Mouse (Mus musculus): Measurements from ENCODE around the gene Rbms1. TPM values are rescaled to one million over a fixed set of nuclear protein-coding genes. Genes with fewer than 3 reads are reported as not detected.

Gene Rbms1
- polyA plus RNA-seq, 1 experiment from 2014 or later, result 55.6 TPM

DNA sequence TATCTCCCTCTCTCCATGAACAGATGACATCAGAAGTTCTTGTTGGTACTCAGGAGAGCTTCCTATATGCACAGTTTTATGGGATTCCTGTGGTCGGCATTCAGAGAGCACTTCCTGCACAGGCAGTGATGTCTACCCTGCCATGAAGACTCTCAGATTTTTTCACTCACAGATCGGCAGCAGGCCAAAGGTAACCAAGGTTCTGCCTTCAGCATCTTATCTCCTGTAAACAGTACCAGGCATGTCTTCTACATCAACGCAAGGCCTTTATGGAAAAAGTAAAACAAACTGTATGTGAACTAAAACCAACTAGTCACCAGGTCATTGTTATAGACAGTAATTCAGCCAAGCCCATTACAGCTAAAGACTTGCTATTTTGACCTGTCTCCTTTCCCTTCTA, 115.0 kb downstream of the Rbms1 start:
- Histone ChIP-seq H3K9me3 (ENCODE audit: control insufficient read depth, low read length) (no peaks in the 10 kb centered on the region), H3K27me3 (ENCODE audit: control insufficient read depth, insufficient read depth, low read length) (no peaks in the 10 kb centered on the region)
- WGBS, result 92% methylated on average over 3 of the region's 3 CpGs

DNA sequence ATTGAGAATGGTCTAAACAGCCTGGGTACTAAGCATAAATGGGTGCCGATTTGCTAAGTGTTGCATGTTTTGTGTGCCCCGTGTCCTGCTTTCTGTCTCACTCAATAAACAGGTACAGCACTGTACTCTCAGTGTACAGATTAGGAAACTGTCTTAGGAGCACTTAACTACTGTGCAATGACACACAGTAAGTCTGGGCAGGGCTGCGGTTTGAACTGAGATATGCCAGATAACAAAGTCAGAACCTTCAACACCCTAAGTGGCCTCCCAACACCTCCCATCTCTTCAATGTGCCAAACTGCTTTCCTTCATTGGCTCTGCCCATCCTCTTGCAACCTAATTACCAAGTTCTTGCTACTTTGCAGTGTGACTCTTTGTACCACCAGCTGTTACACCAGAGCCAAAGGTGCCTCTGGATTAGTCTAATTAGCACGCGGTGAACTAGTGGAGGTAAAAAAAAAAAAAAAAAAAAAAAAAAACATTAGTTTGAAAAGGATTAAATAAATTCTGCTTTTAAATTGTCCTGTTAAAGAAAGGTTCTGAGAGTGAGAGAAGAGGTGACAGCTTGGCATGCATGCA, 117.6 kb downstream of the Rbms1 start:
- H3K36me3 ChIP-seq (ENCODE audit: control insufficient read depth, insufficient read depth, low read length), result no peaks in the 10 kb centered on the region
- no peak overlapping the region for H3K4me2 ChIP-seq (ENCODE audit: low read depth, low read length)
- H3K4me1 ChIP-seq (ENCODE audit: control insufficient read depth, insufficient read depth, low read length), result 0 out of 2 replicates have a peak, but pooled peaks cover 3% of the 10 kb centered on the region
- no peaks in the 10 kb centered on the region for H3K27me3 ChIP-seq (ENCODE audit: control insufficient read depth, insufficient read depth, low read length)
- 71% methylated on average over 5 of the region's 5 CpGs for WGBS
- no peak overlapping the region for H3K4me3 ChIP-seq (ENCODE audit: low read depth, low read length)
- no peak overlapping the region for H3K27ac ChIP-seq (ENCODE audit: low read depth, low read length)
- H3K9ac ChIP-seq (replicated peaks; ENCODE audit: low read depth, low read length), result no peak overlapping the region
- H3K9me3 ChIP-seq (ENCODE audit: control insufficient read depth, low read length), result no peaks in the 10 kb centered on the region
- no peak for ATAC-seq (ENCODE audit: low read depth)

More for the DNA sequence above, 115.0 kb downstream of the Rbms1 start:
- H3K4me3 ChIP-seq (ENCODE audit: low read depth, low read length), result no peak overlapping the region
- no peak overlapping the region for H3K9ac ChIP-seq (replicated peaks; ENCODE audit: low read depth, low read length)
- no peak overlapping the region for H3K4me2 ChIP-seq (ENCODE audit: low read depth, low read length)
- no peak overlapping the region for H3K27ac ChIP-seq (ENCODE audit: low read depth, low read length)
- ATAC-seq (ENCODE audit: low read depth), result no peak
- H3K4me1 ChIP-seq (ENCODE audit: control insufficient read depth, insufficient read depth, low read length), result 0 out of 2 replicates have a peak, but pooled peaks cover 4% of the 10 kb centered on the region
- no peaks in the 10 kb centered on the region for H3K36me3 ChIP-seq (ENCODE audit: control insufficient read depth, insufficient read depth, low read length)

DNA sequence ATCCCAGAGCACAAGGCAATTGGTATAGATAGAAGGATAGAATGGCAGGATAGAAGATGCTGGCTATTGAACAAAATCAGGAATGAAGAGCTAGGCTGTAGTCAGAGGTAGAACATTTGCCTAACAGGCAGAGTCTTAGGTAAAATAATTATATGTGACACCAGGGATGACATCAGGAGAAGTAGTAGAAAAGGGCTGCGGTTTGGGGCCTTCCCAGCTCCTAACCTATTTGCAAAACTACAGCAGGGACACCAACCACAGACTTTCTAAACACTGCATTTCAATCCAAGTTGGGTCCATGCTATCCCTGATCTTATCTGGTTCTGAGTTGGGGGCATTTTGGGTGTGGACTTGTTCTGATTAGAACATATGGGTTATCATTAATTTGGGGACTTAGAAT, 118.7 kb downstream of the Rbms1 start:
- Histone ChIP-seq H3K4me2 (ENCODE audit: low read depth, low read length) (no peak overlapping the region), H3K4me3 (ENCODE audit: low read depth, low read length) (no peak overlapping the region), H3K9me3 (ENCODE audit: control insufficient read depth, low read length) (no peaks in the 10 kb centered on the region), H3K4me1 (ENCODE audit: control insufficient read depth, insufficient read depth, low read length) (no peaks in the 10 kb centered on the region), H3K9ac (replicated peaks; ENCODE audit: low read depth, low read length) (no peak overlapping the region), H3K27ac (ENCODE audit: low read depth, low read length) (no peak overlapping the region), H3K36me3 (ENCODE audit: control insufficient read depth, insufficient read depth, low read length) (no peaks in the 10 kb centered on the region), H3K27me3 (ENCODE audit: control insufficient read depth, insufficient read depth, low read length) (no peaks in the 10 kb centered on the region; the same call in 1 of the 2 replicates)
- WGBS, result 88% methylated on average over 1 of the region's 1 CpGs
- ATAC-seq (ENCODE audit: low read depth), result no peak

DNA sequence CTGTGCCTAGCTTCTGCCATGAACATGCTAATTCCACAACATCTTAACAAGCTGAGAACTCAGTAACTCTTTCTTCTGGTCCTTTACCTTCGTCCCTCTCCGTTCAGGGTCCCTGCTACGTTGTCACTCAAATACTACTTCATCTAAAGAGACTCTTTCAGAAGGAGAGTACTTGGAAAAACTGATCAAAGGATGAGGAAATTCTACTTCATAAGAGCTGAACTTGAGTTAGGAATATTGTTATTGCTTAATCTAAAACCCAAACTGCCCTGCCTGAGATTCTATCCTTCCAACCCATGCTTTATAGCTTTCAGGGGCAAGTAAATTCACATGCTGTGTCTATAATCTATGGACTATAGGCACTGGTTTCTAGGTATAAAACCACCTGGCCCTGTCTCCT, 119.4 kb downstream of the Rbms1 start:
- H3K27me3 ChIP-seq (ENCODE audit: control insufficient read depth, insufficient read depth, low read length), result no peaks in the 10 kb centered on the region; the same call in 1 of the 2 replicates
- no peaks in the 10 kb centered on the region for H3K9me3 ChIP-seq (ENCODE audit: control insufficient read depth, low read length)
- no peak for ATAC-seq (ENCODE audit: low read depth)
- no peaks in the 10 kb centered on the region for H3K36me3 ChIP-seq (ENCODE audit: control insufficient read depth, insufficient read depth, low read length)
- H3K4me3 ChIP-seq (ENCODE audit: low read depth, low read length), result no peak overlapping the region
- no peak overlapping the region for H3K27ac ChIP-seq (ENCODE audit: low read depth, low read length)
- no peaks in the 10 kb centered on the region for H3K4me1 ChIP-seq (ENCODE audit: control insufficient read depth, insufficient read depth, low read length)
- WGBS, result 93% methylated on average over 3 of the region's 3 CpGs
- H3K9ac ChIP-seq (replicated peaks; ENCODE audit: low read depth, low read length), result no peak overlapping the region
- H3K4me2 ChIP-seq (ENCODE audit: low read depth, low read length), result no peak overlapping the region

DNA sequence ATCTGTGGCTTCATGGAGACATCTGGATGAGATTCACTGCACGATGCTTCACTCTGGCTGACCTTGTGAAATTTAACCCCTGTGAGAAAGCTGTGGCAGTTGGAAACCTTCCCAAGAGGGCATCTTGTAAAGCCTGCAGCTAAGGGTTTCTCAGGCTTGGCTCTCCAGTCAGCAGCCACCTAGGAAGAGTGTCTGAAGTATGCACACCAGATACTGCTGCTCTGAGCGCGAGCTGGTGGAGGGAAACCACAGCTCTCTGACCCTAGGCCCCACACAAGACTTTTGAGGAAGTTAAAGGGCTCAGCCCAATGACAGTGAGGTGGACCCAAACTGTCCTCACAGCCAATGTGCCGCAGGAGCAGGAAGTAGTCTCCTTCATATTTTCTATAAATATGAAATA, 120.0 kb downstream of the Rbms1 start:
- Histone ChIP-seq H3K4me3 (ENCODE audit: low read depth, low read length) (no peak overlapping the region), H3K4me1 (ENCODE audit: control insufficient read depth, insufficient read depth, low read length) (no peaks in the 10 kb centered on the region), H3K9me3 (ENCODE audit: control insufficient read depth, low read length) (no peaks in the 10 kb centered on the region), H3K9ac (replicated peaks; ENCODE audit: low read depth, low read length) (no peak overlapping the region), H3K27ac (ENCODE audit: low read depth, low read length) (no peak overlapping the region), H3K4me2 (ENCODE audit: low read depth, low read length) (no peak overlapping the region), H3K27me3 (ENCODE audit: control insufficient read depth, insufficient read depth, low read length) (no peaks in the 10 kb centered on the region; the same call in 1 of the 2 replicates), H3K36me3 (ENCODE audit: control insufficient read depth, insufficient read depth, low read length) (no peaks in the 10 kb centered on the region)
- WGBS, result 80% methylated on average over 4 of the region's 4 CpGs
- no peak for ATAC-seq (ENCODE audit: low read depth)

DNA sequence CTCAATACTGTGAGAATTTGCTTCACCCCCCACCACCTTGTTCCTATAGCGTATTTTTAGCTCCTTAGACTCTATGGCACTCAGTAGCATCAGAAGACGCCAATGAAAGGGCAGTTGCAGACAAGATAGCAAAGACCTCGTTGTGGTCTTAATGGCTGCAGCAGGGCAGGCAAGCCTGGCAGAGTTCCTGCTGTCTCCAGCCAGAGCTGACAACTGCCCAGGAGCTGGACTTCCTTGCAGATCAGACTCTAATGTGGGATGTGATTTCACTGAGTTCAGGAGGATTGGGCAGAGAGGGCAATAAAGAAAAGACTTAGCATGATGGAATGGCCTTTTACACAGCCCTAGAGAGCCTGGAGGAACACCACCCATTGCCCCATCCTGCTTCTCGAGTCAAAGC, 122.1 kb downstream of the Rbms1 start:
- no peak for ATAC-seq (ENCODE audit: low read depth)
- 0 out of 2 replicates have a peak, but pooled peaks cover 4% of the 10 kb centered on the region for H3K4me1 ChIP-seq (ENCODE audit: control insufficient read depth, insufficient read depth, low read length)
- no peak overlapping the region for H3K4me2 ChIP-seq (ENCODE audit: low read depth, low read length)
- H3K27ac ChIP-seq (ENCODE audit: low read depth, low read length), result no peak overlapping the region
- no peaks in the 10 kb centered on the region for H3K36me3 ChIP-seq (ENCODE audit: control insufficient read depth, insufficient read depth, low read length)
- no peaks in the 10 kb centered on the region for H3K9me3 ChIP-seq (ENCODE audit: control insufficient read depth, low read length)
- WGBS, result 79% methylated on average over 4 of the region's 4 CpGs
- no peak overlapping the region for H3K9ac ChIP-seq (replicated peaks; ENCODE audit: low read depth, low read length)
- no peaks in the 10 kb centered on the region; the same call in 1 of the 2 replicates for H3K27me3 ChIP-seq (ENCODE audit: control insufficient read depth, insufficient read depth, low read length)
- H3K4me3 ChIP-seq (ENCODE audit: low read depth, low read length), result no peak overlapping the region

DNA sequence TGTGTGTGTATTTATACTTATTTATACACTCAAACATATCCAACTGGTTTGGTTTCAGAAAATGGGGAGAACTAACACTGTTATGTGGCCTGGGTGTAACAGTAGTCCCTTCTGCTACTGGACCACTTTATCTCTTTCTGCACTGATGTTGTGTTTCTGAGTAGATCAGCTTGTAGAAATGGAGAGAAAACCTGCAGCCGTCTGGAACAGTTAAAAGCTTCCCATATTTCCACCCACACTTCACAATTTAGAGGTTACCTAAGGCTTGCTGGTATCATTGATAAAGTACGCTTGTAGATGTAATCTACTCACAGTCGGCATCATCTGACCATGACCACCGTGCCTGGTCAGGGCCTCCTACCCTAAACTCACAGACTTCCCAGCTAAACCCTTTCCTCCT, 123.5 kb downstream of the Rbms1 start:
- Histone ChIP-seq H3K27ac (ENCODE audit: low read depth, low read length) (no peak overlapping the region), H3K36me3 (ENCODE audit: control insufficient read depth, insufficient read depth, low read length) (no peaks in the 10 kb centered on the region), H3K9ac (replicated peaks; ENCODE audit: low read depth, low read length) (no peak overlapping the region), H3K27me3 (ENCODE audit: control insufficient read depth, insufficient read depth, low read length) (no peaks in the 10 kb centered on the region; the same call in 1 of the 2 replicates), H3K4me2 (ENCODE audit: low read depth, low read length) (no peak overlapping the region), H3K9me3 (ENCODE audit: control insufficient read depth, low read length) (no peaks in the 10 kb centered on the region), H3K4me1 (ENCODE audit: control insufficient read depth, insufficient read depth, low read length) (0 out of 2 replicates have a peak, but pooled peaks cover 4% of the 10 kb centered on the region), H3K4me3 (ENCODE audit: low read depth, low read length) (no peak overlapping the region)
- 94% methylated on average over 4 of the region's 4 CpGs for WGBS
- no peak for ATAC-seq (ENCODE audit: low read depth)

DNA sequence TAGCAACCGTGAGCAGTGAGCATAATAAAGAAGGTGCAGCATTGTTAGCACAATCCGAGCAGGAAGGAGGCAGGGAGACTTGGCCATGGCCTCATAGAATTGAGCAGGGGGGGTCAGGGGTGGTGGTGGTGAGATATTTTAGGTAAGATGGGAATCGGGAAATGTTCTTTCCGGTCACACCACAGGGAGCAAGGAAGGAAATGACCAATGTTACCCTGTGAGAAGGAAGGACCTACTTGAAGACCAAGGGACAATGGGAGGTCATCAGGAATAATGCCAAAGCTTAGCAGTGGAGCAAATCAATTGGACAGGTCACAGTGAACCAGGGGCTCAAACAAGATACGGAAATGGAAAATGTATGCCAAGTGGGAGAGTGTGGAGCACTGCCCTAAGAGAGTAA, 124.1 kb downstream of the Rbms1 start:
- no peak overlapping the region for H3K9ac ChIP-seq (replicated peaks; ENCODE audit: low read depth, low read length)
- ATAC-seq (ENCODE audit: low read depth), result no peak
- H3K4me2 ChIP-seq (ENCODE audit: low read depth, low read length), result no peak overlapping the region
- H3K27ac ChIP-seq (ENCODE audit: low read depth, low read length), result no peak overlapping the region
- no peaks in the 10 kb centered on the region for H3K9me3 ChIP-seq (ENCODE audit: control insufficient read depth, low read length)
- no peaks in the 10 kb centered on the region; the same call in 1 of the 2 replicates for H3K27me3 ChIP-seq (ENCODE audit: control insufficient read depth, insufficient read depth, low read length)
- H3K36me3 ChIP-seq (ENCODE audit: control insufficient read depth, insufficient read depth, low read length), result no peaks in the 10 kb centered on the region
- H3K4me1 ChIP-seq (ENCODE audit: control insufficient read depth, insufficient read depth, low read length), result 0 out of 2 replicates have a peak, but pooled peaks cover 4% of the 10 kb centered on the region
- 59% methylated on average over 5 of the region's 5 CpGs for WGBS
- H3K4me3 ChIP-seq (ENCODE audit: low read depth, low read length), result no peak overlapping the region

DNA sequence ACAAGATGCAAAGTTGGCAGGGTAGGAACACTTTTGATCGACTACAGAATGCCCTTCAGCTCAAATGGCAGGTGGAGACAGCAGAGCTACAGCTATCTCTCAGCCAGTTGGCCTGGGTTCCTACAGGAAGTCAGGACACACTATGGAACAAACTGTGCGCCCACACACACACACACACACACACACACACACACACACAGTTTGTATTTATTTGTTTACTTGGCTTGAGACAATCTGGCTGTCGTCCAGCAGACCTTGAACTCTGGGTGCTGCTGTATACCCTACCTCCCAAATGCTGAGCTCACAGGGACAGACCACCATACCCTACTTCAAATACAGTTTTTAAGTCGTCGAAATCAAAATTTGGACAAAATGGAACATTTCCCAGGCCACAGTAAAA, 125.4 kb downstream of the Rbms1 start:
- Histone ChIP-seq H3K4me1 (ENCODE audit: control insufficient read depth, insufficient read depth, low read length) (0 out of 2 replicates have a peak, but pooled peaks cover 4% of the 10 kb centered on the region), H3K9ac (replicated peaks; ENCODE audit: low read depth, low read length) (no peak overlapping the region), H3K27me3 (ENCODE audit: control insufficient read depth, insufficient read depth, low read length) (no peaks in the 10 kb centered on the region; the same call in 1 of the 2 replicates), H3K36me3 (ENCODE audit: control insufficient read depth, insufficient read depth, low read length) (no peaks in the 10 kb centered on the region), H3K9me3 (ENCODE audit: control insufficient read depth, low read length) (no peaks in the 10 kb centered on the region), H3K4me3 (ENCODE audit: low read depth, low read length) (no peak overlapping the region), H3K4me2 (ENCODE audit: low read depth, low read length) (no peak overlapping the region), H3K27ac (ENCODE audit: low read depth, low read length) (no peak overlapping the region)
- no peak for ATAC-seq (ENCODE audit: low read depth)
- WGBS, result 82% methylated on average over 5 of the region's 5 CpGs
